35 mouse cellular contexts compared by ENCODE assay signal in the genomic region with DNA sequence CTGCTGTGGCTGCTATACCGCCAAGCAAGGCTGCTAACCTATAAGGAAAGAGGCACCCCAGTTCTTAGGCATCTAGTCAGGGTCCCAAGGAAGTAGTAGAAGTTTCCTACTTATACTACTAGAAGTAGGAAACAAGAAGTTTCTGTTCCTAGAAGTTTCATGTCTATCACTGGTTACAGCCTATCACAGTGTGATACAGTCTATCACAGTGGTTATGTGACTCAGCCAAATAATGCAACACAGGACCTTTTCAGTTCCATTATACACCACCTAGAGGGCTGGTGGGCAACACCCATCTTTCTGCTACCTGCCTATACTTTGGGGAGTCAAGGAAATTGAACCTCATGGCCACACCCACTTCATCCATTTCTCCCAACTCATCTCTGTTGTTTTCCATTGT.
"Had no signal": no experiment of that assay in that cellular context is flagged by ENCODE, and none has a peak within 500 bp of the region (broad histone marks: within the 10 kb centered on the region; RNA-seq: fewer than 3 reads in every experiment).

No protein-coding gene starts in this region.

- H3K27ac ChIP-seq: heart, embryonic 13.5 days; heart, embryonic 15.5 days; hindbrain, embryonic 10.5 days; hindbrain, embryonic 12.5 days; hindbrain, embryonic 13.5 days; hindbrain, embryonic 14.5 days; hindbrain, embryonic 15.5 days; hindbrain, postnatal 0 days; intestine, embryonic 15.5 days; kidney, embryonic 15.5 days; kidney, postnatal 0 days; layer of hippocampus, adult 2 months; left cerebral cortex, adult 2 months had no signal

- H3K36me3 ChIP-seq: heart, embryonic 12.5 days; heart, embryonic 13.5 days; heart, embryonic 15.5 days; hindbrain, embryonic 10.5 days; hindbrain, embryonic 12.5 days; hindbrain, embryonic 13.5 days; hindbrain, embryonic 15.5 days; intestine, embryonic 15.5 days; kidney, embryonic 15.5 days had no signal

- H3K9me3 ChIP-seq: heart, embryonic 12.5 days; heart, embryonic 13.5 days; heart, embryonic 15.5 days; hindbrain, embryonic 10.5 days; hindbrain, embryonic 12.5 days; hindbrain, embryonic 13.5 days; hindbrain, embryonic 15.5 days; intestine, embryonic 15.5 days; kidney, embryonic 15.5 days had no signal

- ATAC-seq: hindbrain, embryonic 16.5 days; hindbrain, postnatal 0 days; inflammation-experienced regulatory T-cells, adult 6 months; intestine, embryonic 15.5 days; intestine, embryonic 16.5 days; intestine, postnatal 0 days had no signal

- H3K9ac ChIP-seq: heart, embryonic 12.5 days; heart, embryonic 13.5 days; heart, embryonic 15.5 days; hindbrain, embryonic 12.5 days; hindbrain, embryonic 13.5 days; hindbrain, embryonic 14.5 days; hindbrain, embryonic 15.5 days; intestine, embryonic 15.5 days; kidney, embryonic 15.5 days had no signal

- H3K27me3 ChIP-seq: heart, embryonic 12.5 days; heart, embryonic 13.5 days; heart, embryonic 15.5 days; hindbrain, embryonic 12.5 days; hindbrain, embryonic 13.5 days; hindbrain, embryonic 15.5 days; intestine, embryonic 15.5 days; kidney, embryonic 15.5 days had no signal

- H3K4me1 ChIP-seq: heart, embryonic 15.5 days; hindbrain, embryonic 15.5 days; intestine, embryonic 15.5 days had no signal

- DNase-seq: heart, postnatal 10 days; heart, postnatal 14 days; heart, postnatal 36 days; heart, postnatal 4 days; kidney, adult 11 months; kidney, adult 18-20 months; kidney, adult 2 months; kidney, adult 8-10 months; kidney, adult 9 months; kidney, postnatal 10 days; kidney, postnatal 14 days; kidney, postnatal 25 days; kidney, postnatal 36 days; kidney, postnatal 4 days; layer of hippocampus, adult 9-11 months; layer of hippocampus, postnatal 36 days had no signal

- H3K4me2 ChIP-seq: heart, embryonic 11.5 days; heart, embryonic 12.5 days; heart, embryonic 13.5 days; heart, embryonic 15.5 days; hindbrain, embryonic 12.5 days; hindbrain, embryonic 13.5 days; hindbrain, embryonic 14.5 days; hindbrain, embryonic 15.5 days; intestine, embryonic 15.5 days; kidney, embryonic 15.5 days had no signal

- H3K4me3 ChIP-seq: heart, embryonic 12.5 days; heart, embryonic 13.5 days; heart, embryonic 15.5 days; hindbrain, embryonic 10.5 days; hindbrain, embryonic 12.5 days; hindbrain, embryonic 13.5 days; hindbrain, embryonic 15.5 days; intestine, embryonic 15.5 days; kidney, embryonic 15.5 days; layer of hippocampus, adult 2 months; left cerebral cortex, adult 2 months had no signal
